Comparison of ENCODE assay signal across 8 mouse cellular contexts in the genomic region with DNA sequence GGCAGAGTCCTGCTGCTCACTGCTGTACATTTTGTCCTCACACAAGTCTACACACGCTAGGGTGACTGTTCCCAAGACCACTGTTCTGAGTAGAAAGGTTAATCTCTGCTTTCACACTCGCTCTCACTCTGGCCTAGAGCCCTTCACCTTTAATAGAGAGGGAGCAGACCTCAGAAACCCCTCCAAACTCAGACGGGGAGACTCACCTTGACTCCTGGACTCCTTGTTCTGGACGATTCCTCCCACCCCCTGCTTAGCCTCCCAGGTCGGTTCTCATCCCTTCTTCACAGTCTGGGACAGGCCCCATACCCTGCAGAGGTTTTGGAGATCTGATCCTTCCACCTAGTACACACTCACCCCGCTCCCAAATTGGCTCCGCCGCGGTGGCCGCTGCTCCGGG. TPM values are rescaled to one million over a fixed set of nuclear protein-coding genes. Genes with fewer than 3 reads are reported as not detected.
DNase-seq lines count a peak whose midpoint lies in the region; ATAC-seq and TF ChIP-seq lines count a peak whose summit lies in the region.

No protein-coding gene starts in this region.

- H3K27me3 ChIP-seq in heart, postnatal 0 days (ENCODE audit: control insufficient read depth, insufficient read depth, low read length), result no peaks in the 10 kb centered on the region
- no peaks in the 10 kb centered on the region for H3K27me3 ChIP-seq in MEL (ENCODE audit: control insufficient read depth in 1 of 2, insufficient read depth in 2 of 2, low read length in 2 of 2)
- H3K27me3 ChIP-seq in forebrain, postnatal 0 days (ENCODE audit: insufficient read depth, low read length), result no peaks in the 10 kb centered on the region
- no peaks in the 10 kb centered on the region for H3K27me3 ChIP-seq in midbrain, embryonic 11.5 days (ENCODE audit: control insufficient read depth, insufficient read depth, low read length)

- WGBS in heart, postnatal 0 days, result under 1% methylated on average over 11 of the region's 11 CpGs
- WGBS in forebrain, postnatal 0 days, result 4% methylated on average over 11 of the region's 11 CpGs
- 2% methylated on average over 11 of the region's 11 CpGs for WGBS in midbrain, embryonic 11.5 days

- H3K9ac ChIP-seq in heart, postnatal 0 days (replicated peaks; ENCODE audit: low read depth, low read length), result peak overlapping the region; percentile 91
- H3K9ac ChIP-seq in MEL (ENCODE audit: control insufficient read depth, low read depth, low read length, poor library complexity, severe bottlenecking), result peak overlapping the region; percentile 44
- H3K9ac ChIP-seq in forebrain, postnatal 0 days, result peak overlapping the region; percentile 70
- peak overlapping the region; percentile 76 for H3K9ac ChIP-seq in midbrain, embryonic 11.5 days (ENCODE audit: low read length)

- TF ChIP-seq RAD21 in MEL (IDR thresholded peaks at IDR 0.05; ENCODE audit: low read depth, low read length), result no peak

- DNase-seq in heart, postnatal 0 days (ENCODE audit: low spot score), result no peak
- no peak for DNase-seq in heart, postnatal 4 days
- no peak for DNase-seq in MEL (ENCODE audit: low read depth, low spot score)
- DNase-seq in forebrain, postnatal 0 days, result peak; percentile 10
- peak; percentile 91 for DNase-seq in midbrain, embryonic 11.5 days (ENCODE audit: low spot score, missing footprints)
- DNase-seq in ovary, postnatal 14 days (ENCODE audit: low spot score), result no peak

- TF ChIP-seq EP300 in heart, postnatal 0 days (IDR thresholded peaks at IDR 0.05; ENCODE audit: low read depth), result no peak
- no peak for TF ChIP-seq EP300 in MEL (IDR thresholded peaks at IDR 0.05; ENCODE audit: low read depth in 1 of 2, low read length in 2 of 2)

- peaks cover 19% of the 10 kb centered on the region for H3K36me3 ChIP-seq in heart, postnatal 0 days (replicated peaks; ENCODE audit: control insufficient read depth, insufficient read depth, low read length)
- H3K36me3 ChIP-seq in MEL (ENCODE audit: control insufficient read depth in 1 of 2, insufficient read depth in 2 of 2, low read length in 2 of 2), result peaks cover 0 to 28% of the 10 kb centered on the region in 2 experiments; a peak in 2 of 4 replicates
- H3K36me3 ChIP-seq in forebrain, postnatal 0 days (ENCODE audit: insufficient read depth), result peaks cover 23% of the 10 kb centered on the region
- H3K36me3 ChIP-seq in midbrain, embryonic 11.5 days (ENCODE audit: control insufficient read depth, insufficient read depth, low read length), result peaks cover 7% of the 10 kb centered on the region

- peak overlapping the region; percentile 88 for H3K27ac ChIP-seq in heart, postnatal 0 days (ENCODE audit: low read depth)
- peak overlapping the region; percentile 58; the same call in 1 of the 2 replicates for H3K27ac ChIP-seq in MEL (ENCODE audit: control insufficient read depth, low read depth, low read length)
- peak overlapping the region; percentile 69 for H3K27ac ChIP-seq in forebrain, postnatal 0 days (ENCODE audit: low read depth, low read length)
- H3K27ac ChIP-seq in midbrain, embryonic 11.5 days (ENCODE audit: low read depth, low read length), result peak overlapping the region; percentile 67

- no peaks in the 10 kb centered on the region for H3K9me3 ChIP-seq in heart, postnatal 0 days (replicated peaks; ENCODE audit: control insufficient read depth, low read length)
- no peaks in the 10 kb centered on the region for H3K9me3 ChIP-seq in MEL (replicated peaks; ENCODE audit: insufficient read depth, low read length)
- H3K9me3 ChIP-seq in forebrain, postnatal 0 days (ENCODE audit: low read length), result no peaks in the 10 kb centered on the region
- H3K9me3 ChIP-seq in midbrain, embryonic 11.5 days (ENCODE audit: control insufficient read depth, low read length), result no peaks in the 10 kb centered on the region

- H3K4me1 ChIP-seq in heart, postnatal 0 days (ENCODE audit: control insufficient read depth, insufficient read depth), result peaks cover 29% of the 10 kb centered on the region
- peaks cover 25 to 48% of the 10 kb centered on the region in 2 experiments for H3K4me1 ChIP-seq in MEL (ENCODE audit: control insufficient read depth in 1 of 2, insufficient read depth in 2 of 2, low read length in 2 of 2)
- peaks cover 14% of the 10 kb centered on the region for H3K4me1 ChIP-seq in forebrain, postnatal 0 days (ENCODE audit: insufficient read depth)
- H3K4me1 ChIP-seq in midbrain, embryonic 11.5 days (ENCODE audit: control insufficient read depth, insufficient read depth, low read length), result peaks cover 33% of the 10 kb centered on the region

- ATAC-seq in heart, postnatal 0 days (ENCODE audit: insufficient read depth, low read depth), result peak; percentile 15
- ATAC-seq in forebrain, postnatal 0 days, result peak; percentile 7
- no peak for ATAC-seq in midbrain, embryonic 11.5 days (ENCODE audit: low FRiP score)
- no peak for ATAC-seq in inflammation-experienced regulatory T-cells, adult 6 months
- no peak for ATAC-seq in monocyte, adult 5-6 weeks (replicated peaks; ENCODE audit: insufficient number of reproducible peaks, low FRiP score, low TSS enrichment, poor library complexity, severe bottlenecking)

- no peaks in the 10 kb centered on the region for H3K79me2 ChIP-seq in MEL (ENCODE audit: control insufficient read depth, insufficient read depth, low read length, poor library complexity)

- TF ChIP-seq CTCF in heart, postnatal 0 days (IDR thresholded peaks at IDR 0.05; ENCODE audit: low read depth), result no peak
- no peak for TF ChIP-seq CTCF in MEL (IDR thresholded peaks at IDR 0.05 in 2 of 3, conservative IDR thresholded peaks at IDR 0.05 in 1 of 3; ENCODE audit: control insufficient read depth in 1 of 3, insufficient read depth in 1 of 3, low read depth in 2 of 3, low read length in 3 of 3, poor library complexity in 1 of 3, severe bottlenecking in 1 of 3)
- TF ChIP-seq CTCF in forebrain, postnatal 0 days (IDR thresholded peaks at IDR 0.05; ENCODE audit: low read depth), result no peak

- peak overlapping the region; percentile 89 for H3K4me3 ChIP-seq in heart, postnatal 0 days (ENCODE audit: low read depth, low read length)
- H3K4me3 ChIP-seq in MEL (ENCODE audit: control insufficient read depth in 1 of 2, insufficient read depth in 1 of 2, low read depth in 2 of 2, low read length in 2 of 2), result peak overlapping the region; percentile 51 to 77
- H3K4me3 ChIP-seq in forebrain, postnatal 0 days (ENCODE audit: low read depth, low read length), result peak overlapping the region; percentile 74
- peak overlapping the region; percentile 70 for H3K4me3 ChIP-seq in midbrain, embryonic 11.5 days (ENCODE audit: low read depth, low read length)

- H3K4me2 ChIP-seq in heart, postnatal 0 days (ENCODE audit: low read depth, low read length), result peak overlapping the region; percentile 99
- peak overlapping the region; percentile 85 for H3K4me2 ChIP-seq in forebrain, postnatal 0 days (ENCODE audit: low read depth)
- peak overlapping the region; percentile 78 for H3K4me2 ChIP-seq in midbrain, embryonic 11.5 days

- TF ChIP-seq POLR2A in MEL (IDR thresholded peaks at IDR 0.05; ENCODE audit: control insufficient read depth in 1 of 2, insufficient read depth in 1 of 2, low read depth in 1 of 2, low read length in 2 of 2, poor library complexity in 1 of 2), result no peak

RNA-seq across cellular contexts. Expression of gene Fam214b, which starts 6.4 kb away (rescaled TPM):
- 15.9 and 27.1 TPM in 2 replicates for total RNA-seq in heart, postnatal 0 days (2014; rRNA removed; ENCODE audit: low replicate concordance)
- 12.8 and 13.4 TPM in 2 replicates for polyA plus RNA-seq in heart, postnatal 0 days (2015; fragmentation: Nextera tagmentation; extraction: Ambion mirVana)
- total RNA-seq in heart, postnatal 4 days (2021), result 10 to 100 TPM; 20.4 to 20.7 TPM
- 0.95 and 1.3 TPM in 2 replicates for total RNA-seq in MEL (2012; rRNA removed)
- 1 to 10 TPM in 1 of 2 experiments, not detected in 1; 3.8 TPM for polyA plus RNA-seq in MEL (2012; ENCODE audit: insufficient read depth in 1 of 2, insufficient read length in 2 of 2, low read depth in 1 of 2, low replicate concordance in 2 of 2, missing spikeins in 1 of 2)
- 35.7 and 42.3 TPM in 2 replicates for total RNA-seq in forebrain, postnatal 0 days (2014; rRNA removed)
- polyA plus RNA-seq in forebrain, postnatal 0 days (2015; fragmentation: Nextera tagmentation; extraction: Ambion mirVana), result 23.4 and 30.9 TPM in 2 replicates
- 23.3 and 24.4 TPM in 2 replicates for polyA plus RNA-seq in midbrain, embryonic 11.5 days (2014; fragmentation: Nextera tagmentation; extraction: Ambion mirVana)
- polyA plus RNA-seq in inflammation-experienced regulatory T-cells, adult 6 months (2017; shearing (Covaris generic)), result 1 to 10 TPM; 2.4 to 2.9 (median 2.6) TPM
- 35.6 to 52.9 TPM (median 38.9 TPM) in 3 replicates for total RNA-seq in monocyte, adult 5-6 weeks (2017)

RNA-seq across cellular contexts. Expression of gene Stoml2, which starts 8.1 kb away (rescaled TPM):
- total RNA-seq in heart, postnatal 0 days (2014; rRNA removed; ENCODE audit: low replicate concordance), result 77.9 and 130 TPM in 2 replicates
- polyA plus RNA-seq in heart, postnatal 0 days (2015; fragmentation: Nextera tagmentation; extraction: Ambion mirVana), result 171 and 174 TPM in 2 replicates
- 100 to 1,000 TPM; 101 to 107 TPM for total RNA-seq in heart, postnatal 4 days (2021)
- 384 and 391 TPM in 2 replicates for total RNA-seq in MEL (2012; rRNA removed)
- 100 to 1,000 TPM in 1 of 2 experiments, not detected in 1; 480 TPM for polyA plus RNA-seq in MEL (2012; ENCODE audit: insufficient read depth in 1 of 2, insufficient read length in 2 of 2, low read depth in 1 of 2, low replicate concordance in 2 of 2, missing spikeins in 1 of 2)
- total RNA-seq in forebrain, postnatal 0 days (2014; rRNA removed), result 94.4 and 120 TPM in 2 replicates
- 233 and 240 TPM in 2 replicates for polyA plus RNA-seq in forebrain, postnatal 0 days (2015; fragmentation: Nextera tagmentation; extraction: Ambion mirVana)
- 365 TPM in 2 replicates for polyA plus RNA-seq in midbrain, embryonic 11.5 days (2014; fragmentation: Nextera tagmentation; extraction: Ambion mirVana)
- 100 to 1,000 TPM; 138 to 146 (median 139) TPM for polyA plus RNA-seq in inflammation-experienced regulatory T-cells, adult 6 months (2017; shearing (Covaris generic))
- total RNA-seq in monocyte, adult 5-6 weeks (2017), result 60.2 to 116 TPM (median 66.7 TPM) in 3 replicates

RNA-seq across cellular contexts. Expression of gene Pigo, which starts 14.0 kb away (rescaled TPM):
- total RNA-seq in heart, postnatal 0 days (2014; rRNA removed; ENCODE audit: low replicate concordance), result 11.3 and 25.2 TPM in 2 replicates
- polyA plus RNA-seq in heart, postnatal 0 days (2015; fragmentation: Nextera tagmentation; extraction: Ambion mirVana), result 11.4 and 12.5 TPM in 2 replicates
- 10 to 100 TPM; 24.7 to 24.9 TPM for total RNA-seq in heart, postnatal 4 days (2021)
- 22.3 TPM in 2 replicates for total RNA-seq in MEL (2012; rRNA removed)
- polyA plus RNA-seq in MEL (2012; ENCODE audit: insufficient read depth in 1 of 2, insufficient read length in 2 of 2, low read depth in 1 of 2, low replicate concordance in 2 of 2, missing spikeins in 1 of 2), result 10 to 100 TPM in 1 of 2 experiments, not detected in 1; 36.1 TPM
- 15.6 and 20.3 TPM in 2 replicates for total RNA-seq in forebrain, postnatal 0 days (2014; rRNA removed)
- 16.5 and 21.9 TPM in 2 replicates for polyA plus RNA-seq in forebrain, postnatal 0 days (2015; fragmentation: Nextera tagmentation; extraction: Ambion mirVana)
- polyA plus RNA-seq in midbrain, embryonic 11.5 days (2014; fragmentation: Nextera tagmentation; extraction: Ambion mirVana), result 16.2 and 16.4 TPM in 2 replicates
- 10 to 100 TPM; 10.5 to 22.3 (median 12.0) TPM for polyA plus RNA-seq in inflammation-experienced regulatory T-cells, adult 6 months (2017; shearing (Covaris generic))
- 3.6 to 7.5 TPM (median 7.3 TPM) in 3 replicates for total RNA-seq in monocyte, adult 5-6 weeks (2017)

RNA-seq across cellular contexts. Expression of gene Unc13b, which starts 19.1 kb away (rescaled TPM):
- 45.7 and 51.8 TPM in 2 replicates for total RNA-seq in heart, postnatal 0 days (2014; rRNA removed; ENCODE audit: low replicate concordance)
- polyA plus RNA-seq in heart, postnatal 0 days (2015; fragmentation: Nextera tagmentation; extraction: Ambion mirVana), result 5.1 and 5.4 TPM in 2 replicates
- 10 to 100 TPM; 39.9 to 42.1 TPM for total RNA-seq in heart, postnatal 4 days (2021)
- 5.4 and 6.5 TPM in 2 replicates for total RNA-seq in MEL (2012; rRNA removed)
- polyA plus RNA-seq in MEL (2012; ENCODE audit: insufficient read depth in 1 of 2, insufficient read length in 2 of 2, low read depth in 1 of 2, low replicate concordance in 2 of 2, missing spikeins in 1 of 2), result 1 to 10 TPM in 1 of 2 experiments, not detected in 1; 9.6 TPM
- 52.9 and 54.7 TPM in 2 replicates for total RNA-seq in forebrain, postnatal 0 days (2014; rRNA removed)
- 3.3 and 6.2 TPM in 2 replicates for polyA plus RNA-seq in forebrain, postnatal 0 days (2015; fragmentation: Nextera tagmentation; extraction: Ambion mirVana)
- polyA plus RNA-seq in midbrain, embryonic 11.5 days (2014; fragmentation: Nextera tagmentation; extraction: Ambion mirVana), result 14.7 and 16.2 TPM in 2 replicates
- polyA plus RNA-seq in inflammation-experienced regulatory T-cells, adult 6 months (2017; shearing (Covaris generic)), result under 1 TPM in 2 of 3 experiments, not detected in 1; 0.23 to 0.38 TPM
- total RNA-seq in monocyte, adult 5-6 weeks (2017), result 0.78 to 3.3 TPM (median 1.7 TPM) in 3 replicates

RNA-seq across cellular contexts. Expression of gene Fancg, which starts 29.3 kb away (rescaled TPM):
- 4.5 and 4.9 TPM in 2 replicates for total RNA-seq in heart, postnatal 0 days (2014; rRNA removed; ENCODE audit: low replicate concordance)
- polyA plus RNA-seq in heart, postnatal 0 days (2015; fragmentation: Nextera tagmentation; extraction: Ambion mirVana), result 4.6 and 4.9 TPM in 2 replicates
- 1 to 10 TPM; 7.4 to 8.2 TPM for total RNA-seq in heart, postnatal 4 days (2021)
- 10.1 and 11.4 TPM in 2 replicates for total RNA-seq in MEL (2012; rRNA removed)
- 10 to 100 TPM in 1 of 2 experiments, not detected in 1; 24.6 TPM for polyA plus RNA-seq in MEL (2012; ENCODE audit: insufficient read depth in 1 of 2, insufficient read length in 2 of 2, low read depth in 1 of 2, low replicate concordance in 2 of 2, missing spikeins in 1 of 2)
- total RNA-seq in forebrain, postnatal 0 days (2014; rRNA removed), result 12.8 and 21.8 TPM in 2 replicates
- polyA plus RNA-seq in forebrain, postnatal 0 days (2015; fragmentation: Nextera tagmentation; extraction: Ambion mirVana), result 10.9 and 12.4 TPM in 2 replicates
- polyA plus RNA-seq in midbrain, embryonic 11.5 days (2014; fragmentation: Nextera tagmentation; extraction: Ambion mirVana), result 21.4 and 22.0 TPM in 2 replicates
- 10 to 100 TPM; 22.9 to 41.7 (median 31.8) TPM for polyA plus RNA-seq in inflammation-experienced regulatory T-cells, adult 6 months (2017; shearing (Covaris generic))
- total RNA-seq in monocyte, adult 5-6 weeks (2017), result 5.3 to 25.3 TPM (median 11.4 TPM) in 3 replicates

Comparison
In these comparisons a context has a peak if more than half of its experiments do, and no peak if none do; other contexts are left out.
1. ATAC-seq: peak in heart, postnatal 0 days (single experiment) and forebrain, postnatal 0 days (single experiment); none in midbrain, embryonic 11.5 days (single experiment), inflammation-experienced regulatory T-cells, adult 6 months (single experiment) and monocyte, adult 5-6 weeks (single experiment).
2. DNase-seq: peak in forebrain, postnatal 0 days (single experiment) and midbrain, embryonic 11.5 days (single experiment); none in heart, postnatal 0 days (single experiment), heart, postnatal 4 days (single experiment), MEL (single experiment) and ovary, postnatal 14 days (single experiment).
3. Peak in every context shown above with its lines, with median percentiles within 50 percentile points of each other: H3K27ac ChIP-seq, H3K4me2 ChIP-seq, H3K4me3 ChIP-seq and H3K9ac ChIP-seq.